Mouse (Mus musculus): ENCODE measurements around the gene 1110002E22Rik.

DNA sequence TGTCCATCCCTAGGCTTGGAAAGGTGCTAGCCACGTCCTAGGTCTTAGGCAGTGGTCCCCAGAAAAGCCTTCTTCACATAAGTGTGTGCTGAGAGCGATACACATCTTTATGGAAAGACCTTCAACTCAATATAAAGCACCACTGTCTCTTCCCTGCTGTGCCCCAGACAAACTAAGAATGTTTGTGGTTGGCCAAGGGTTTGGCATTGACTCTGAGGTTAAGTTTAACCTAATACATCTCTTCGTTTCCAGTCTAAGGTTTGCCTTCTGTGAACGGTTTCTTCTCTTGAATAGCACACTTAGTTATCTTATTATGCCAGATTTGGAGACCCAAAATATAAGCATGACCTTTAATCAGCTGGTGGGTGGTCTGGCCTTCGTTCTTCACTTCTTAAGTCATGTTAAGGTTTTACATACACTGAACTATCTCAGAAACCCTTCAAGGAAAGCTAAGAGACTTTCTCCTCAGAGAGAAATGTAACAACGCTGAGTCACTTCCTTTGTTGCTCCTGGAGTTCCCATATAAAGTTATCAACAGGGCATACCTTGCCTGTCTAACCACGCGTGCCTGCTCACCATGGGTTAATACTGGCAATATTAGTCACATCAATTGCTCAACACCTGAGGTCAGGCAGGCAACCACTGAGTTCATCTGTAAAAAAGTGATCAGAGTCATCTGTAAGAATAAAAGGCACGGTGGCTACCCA, 3.5 kb upstream of the 1110002E22Rik start:
- TF ChIP-seq POLR2A (IDR thresholded peaks at IDR 0.05; ENCODE audit: insufficient read depth, low read depth, low read length) (no peak), CTCF (IDR thresholded peaks at IDR 0.05; ENCODE audit: insufficient read depth, low read depth, low read length) (no peak)

Data from olfactory bulb, adult 2 months (tissue).